Mouse (Mus musculus) testis, adult 2 months (tissue): ENCODE results near the gene Lpar2. TPM values are rescaled to one million over a fixed set of nuclear protein-coding genes. Genes with fewer than 3 reads are reported as not detected.

ENCODE experiments used
- H3K27ac ChIP-seq: fragments of 200-500 bp; 2 replicates; pipeline ENCODE4 v1.5.1; 2012; ENCODE audit warnings: low read depth, low read length; ENCODE audit not compliant: control insufficient read depth, insufficient read depth
- H3K27me3 ChIP-seq: fragments of 200-500 bp; 2 replicates; pipeline ENCODE4 v1.6.1; 2012; ENCODE audit warnings: mild to moderate bottlenecking, low read length, moderate library complexity; ENCODE audit not compliant: control insufficient read depth, insufficient read depth
- H3K36me3 ChIP-seq: fragments of 200-500 bp; 2 replicates; pipeline ENCODE4 v1.6.1; 2012; ENCODE audit warnings: mild to moderate bottlenecking, low read length; ENCODE audit not compliant: control insufficient read depth, insufficient read depth
- H3K4me1 ChIP-seq: fragments of 200-500 bp; 2 replicates; pipeline ENCODE4 v1.6.1; 2012; ENCODE audit warnings: low read length; ENCODE audit not compliant: control insufficient read depth, insufficient read depth
- H3K4me3 ChIP-seq: fragments of 200-500 bp; 2 replicates; pipeline ENCODE4 v1.5.1; 2012; ENCODE audit warnings: low read depth, mild to moderate bottlenecking, low read length, moderate library complexity, mixed read lengths; ENCODE audit not compliant: control insufficient read depth
- CTCF ChIP-seq: fragments of 200-500 bp; IDR thresholded peaks from 2 replicates; pipeline ENCODE4 v1.5.1; 2012; ENCODE audit warnings: low read depth, mild to moderate bottlenecking, inconsistent platforms, low read length, moderate library complexity; ENCODE audit not compliant: control insufficient read depth, insufficient read depth, insufficient replicate concordance
- POLR2A ChIP-seq: fragments of 200-500 bp; IDR thresholded peaks from 2 replicates; pipeline ENCODE4 v1.6.1; 2012; ENCODE audit warnings: low read depth, mild to moderate bottlenecking, inconsistent platforms, low read length, moderate library complexity; ENCODE audit not compliant: control insufficient read depth
- polyA plus RNA-seq: library from polyadenylated mRNA; depleted of rRNA; stranded (reverse); fragments of >200 nt; gene quantifications from 2 replicates; pipeline ENCODE4 v1.2.3, GENCODE M21; 2012

Gene Lpar2
- polyA plus RNA-seq, 1 experiment = 10.1 TPM

DNA sequence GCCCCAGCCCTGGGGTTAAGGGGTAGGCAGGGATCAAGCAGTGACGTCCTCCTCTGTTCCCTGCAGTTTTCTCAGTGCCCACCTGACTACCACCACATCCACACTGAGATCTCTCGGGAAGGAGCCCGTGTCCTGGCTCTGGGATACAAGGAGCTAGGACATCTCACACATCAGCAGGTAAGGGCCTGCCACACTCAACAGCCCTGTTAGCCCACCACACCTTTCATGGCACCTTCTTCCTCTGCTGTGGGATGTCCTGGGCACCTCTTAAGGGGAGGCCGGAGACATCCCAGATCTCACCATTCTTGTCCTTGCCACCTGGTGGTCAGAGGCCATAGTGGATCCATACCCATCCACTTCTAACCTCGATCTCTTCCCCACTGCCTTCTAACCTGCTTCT lies 22.3 kb upstream of the Lpar2 start:
- TF ChIP-seq CTCF (no peak), POLR2A (no peak)
- H3K27me3 ChIP-seq = no peaks in the 10 kb centered on the region
- no peaks in the 10 kb centered on the region; the same call in 1 of the 2 replicates for H3K36me3 ChIP-seq
- no peak overlapping the region for H3K27ac ChIP-seq
- H3K4me3 ChIP-seq = no peak overlapping the region
- no peaks in the 10 kb centered on the region for H3K4me1 ChIP-seq

DNA sequence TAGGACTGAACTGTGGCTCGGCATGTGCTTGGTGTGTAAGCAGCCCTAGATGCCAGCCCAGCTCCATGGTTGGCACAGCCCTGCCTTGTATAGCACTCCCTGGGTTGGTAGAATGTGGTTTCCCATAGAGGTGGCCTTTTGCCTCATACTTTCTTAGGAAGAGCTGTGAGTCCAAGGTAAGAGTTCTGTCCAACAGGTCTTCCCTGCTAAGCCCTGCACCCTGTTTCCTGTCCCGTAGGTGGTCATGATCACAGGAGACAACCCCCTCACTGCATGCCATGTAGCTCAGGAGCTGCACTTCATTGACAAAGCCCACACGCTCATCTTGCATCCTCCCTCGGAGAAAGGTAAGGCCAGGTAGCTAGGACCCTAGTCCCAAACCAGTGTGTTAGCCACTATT lies 20.4 kb upstream of the Lpar2 start:
- no peak for TF ChIP-seq CTCF
- TF ChIP-seq POLR2A = no peak
- Histone ChIP-seq H3K27me3 (no peaks in the 10 kb centered on the region), H3K36me3 (no peaks in the 10 kb centered on the region; the same call in 1 of the 2 replicates), H3K4me1 (no peaks in the 10 kb centered on the region), H3K4me3 (no peak overlapping the region), H3K27ac (no peak overlapping the region)

DNA sequence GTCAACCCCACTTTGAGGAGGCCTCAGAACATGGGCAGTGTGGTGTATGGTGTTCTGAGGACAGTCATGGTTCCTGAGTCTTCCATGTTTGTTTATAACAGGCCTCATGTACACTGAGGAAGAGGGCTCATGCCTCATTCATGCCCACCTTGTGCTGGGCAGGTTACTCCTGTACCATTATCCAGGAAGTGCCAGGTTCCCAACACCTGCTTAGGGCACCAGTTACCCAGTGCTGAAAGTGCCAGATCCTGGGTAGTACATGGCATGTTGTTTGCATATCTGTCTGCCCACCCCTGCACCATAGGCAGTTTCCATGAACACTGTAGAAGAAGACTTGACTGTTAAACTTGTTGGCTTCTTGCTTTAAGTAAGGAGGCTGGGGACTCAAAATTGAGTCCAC lies 20.0 kb upstream of the Lpar2 start:
- no peak overlapping the region for H3K4me3 ChIP-seq
- no peaks in the 10 kb centered on the region for H3K27me3 ChIP-seq
- no peak overlapping the region for H3K27ac ChIP-seq
- TF ChIP-seq CTCF (no peak), POLR2A (no peak)
- no peaks in the 10 kb centered on the region; the same call in 1 of the 2 replicates for H3K36me3 ChIP-seq
- no peaks in the 10 kb centered on the region for H3K4me1 ChIP-seq

GRCm38 (mm10) chr8:69803366-69803765 lies 18.9 kb upstream of the Lpar2 start:
- H3K4me3 ChIP-seq = no peak overlapping the region
- no peak overlapping the region for H3K27ac ChIP-seq
- H3K36me3 ChIP-seq = no peaks in the 10 kb centered on the region; the same call in 1 of the 2 replicates
- H3K4me1 ChIP-seq = peaks cover 2% of the 10 kb centered on the region
- TF ChIP-seq CTCF = no peak
- TF ChIP-seq POLR2A = no peak
- no peaks in the 10 kb centered on the region for H3K27me3 ChIP-seq

DNA sequence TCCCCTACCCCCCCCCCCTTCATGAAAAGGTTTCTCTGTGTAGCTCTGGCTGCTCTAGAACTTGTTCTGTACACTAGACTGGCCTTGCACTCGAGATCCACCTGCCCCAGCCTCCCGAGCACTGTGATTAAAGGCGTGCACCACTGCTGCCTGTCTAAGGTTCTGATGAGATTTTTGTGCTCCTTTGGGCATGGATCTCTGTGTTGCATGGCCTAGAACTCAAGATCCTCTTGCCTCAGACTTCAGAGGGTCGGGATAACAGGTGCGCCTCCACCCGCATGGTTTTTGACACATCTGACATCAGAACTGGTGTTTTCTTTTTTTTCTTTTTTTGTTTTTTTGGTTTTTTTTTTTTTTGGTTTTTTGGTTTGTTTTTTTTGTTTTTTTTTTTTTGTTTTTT lies 17.7 kb upstream of the Lpar2 start:
- TF ChIP-seq CTCF (no peak), POLR2A (no peak)
- H3K27me3 ChIP-seq = no peaks in the 10 kb centered on the region
- H3K4me1 ChIP-seq = peaks cover 9% of the 10 kb centered on the region
- no peak overlapping the region for H3K4me3 ChIP-seq
- H3K27ac ChIP-seq = no peak overlapping the region
- no peaks in the 10 kb centered on the region; the same call in 1 of the 2 replicates for H3K36me3 ChIP-seq

- Histone ChIP-seq H3K27me3 (no peaks in the 10 kb centered on the region), H3K4me3 (no peak overlapping the region), H3K36me3 (no peaks in the 10 kb centered on the region; the same call in 1 of the 2 replicates), H3K27ac (no peak overlapping the region), H3K4me1 (peaks cover 9% of the 10 kb centered on the region)
- TF ChIP-seq POLR2A = no peak
- no peak for TF ChIP-seq CTCF
These were observed 17.1 kb upstream of the Lpar2 start for GRCm38 (mm10) chr8:69805086-69805485.

- H3K27me3 ChIP-seq = no peaks in the 10 kb centered on the region
- H3K4me1 ChIP-seq = peaks cover 9% of the 10 kb centered on the region
- H3K36me3 ChIP-seq = no peaks in the 10 kb centered on the region; the same call in 1 of the 2 replicates
- no peak overlapping the region for H3K27ac ChIP-seq
- TF ChIP-seq POLR2A (no peak), CTCF (no peak)
- no peak overlapping the region for H3K4me3 ChIP-seq
These were observed 16.7 kb upstream of the Lpar2 start for GRCm38 (mm10) chr8:69805491-69805890.

GRCm38 (mm10) chr8:69807236-69807635 lies 15.0 kb upstream of the Lpar2 start:
- Histone ChIP-seq H3K27me3 (no peaks in the 10 kb centered on the region), H3K4me1 (peaks cover 9% of the 10 kb centered on the region), H3K27ac (no peak overlapping the region), H3K4me3 (no peak overlapping the region), H3K36me3 (no peaks in the 10 kb centered on the region; the same call in 1 of the 2 replicates)
- TF ChIP-seq POLR2A = no peak
- TF ChIP-seq CTCF = no peak
